Mouse (Mus musculus): Measurements from ENCODE around the gene Mpzl3.
A peak's percentile ranks its signal among the peaks of the same experiment; 100 is the strongest.

The Mpzl3 gene

GRCm38 (mm10) chr9:45042947-45043346 lies 12.0 kb upstream of the Mpzl3 start:
- no peak for DNase-seq (ENCODE audit: low spot score in 2 of 2)

GRCm38 (mm10) chr9:45046973-45047372 lies 8.0 kb upstream of the Mpzl3 start:
- no peak for DNase-seq (ENCODE audit: low spot score in 2 of 2)

GRCm38 (mm10) chr9:45048511-45048910 lies 6.5 kb upstream of the Mpzl3 start:
- no peak for DNase-seq (ENCODE audit: low spot score in 2 of 2)

GRCm38 (mm10) chr9:45049731-45050130 lies 5.3 kb upstream of the Mpzl3 start:
- no peak for DNase-seq (ENCODE audit: low spot score in 2 of 2)

- DNase-seq (ENCODE audit: low spot score in 2 of 2) = no peak
Measured at GRCm38 (mm10) chr9:45050301-45050700, 4.7 kb upstream of the Mpzl3 start.

- DNase-seq (ENCODE audit: low spot score in 2 of 2) = no peak
Measured at GRCm38 (mm10) chr9:45058304-45058940, 3.4 kb downstream of the Mpzl3 start.

- DNase-seq (ENCODE audit: low spot score in 2 of 2) = no peak
Measured at GRCm38 (mm10) chr9:45060151-45060550, 5.2 kb downstream of the Mpzl3 start.

GRCm38 (mm10) chr9:45062677-45063076 lies 7.7 kb downstream of the Mpzl3 start:
- no peak for DNase-seq (ENCODE audit: low spot score in 2 of 2)

- no peak for DNase-seq (ENCODE audit: low spot score in 2 of 2)
Measured at GRCm38 (mm10) chr9:45064421-45064820, 9.4 kb downstream of the Mpzl3 start.

- no peak for DNase-seq (ENCODE audit: low spot score in 2 of 2)
Measured at GRCm38 (mm10) chr9:45066735-45067134, 11.7 kb downstream of the Mpzl3 start.

- no peak for DNase-seq (ENCODE audit: low spot score in 2 of 2)
Measured at GRCm38 (mm10) chr9:45071800-45072199, 16.8 kb downstream of the Mpzl3 start.

GRCm38 (mm10) chr9:45077859-45078258 lies 22.9 kb downstream of the Mpzl3 start:
- no peak for DNase-seq (ENCODE audit: low spot score in 2 of 2)

GRCm38 (mm10) chr9:45079011-45079410 lies 24.0 kb downstream of the Mpzl3 start, which contains the start of gene Jaml:
Gene Jaml (plus strand): TSS chr9:45079183.
- peak; percentile 42 to 68 for DNase-seq (ENCODE audit: low spot score in 2 of 2)

- no peak for DNase-seq (ENCODE audit: low spot score in 2 of 2)
Measured at GRCm38 (mm10) chr9:45083132-45083531, 28.1 kb downstream of the Mpzl3 start.

- peak in 1 of 2 experiments; percentile 23 for DNase-seq (ENCODE audit: low spot score in 2 of 2)
Measured at GRCm38 (mm10) chr9:45084556-45084955, 29.6 kb downstream of the Mpzl3 start.

- no peak for DNase-seq (ENCODE audit: low spot score in 2 of 2)
Measured at GRCm38 (mm10) chr9:45085741-45086690, 31.0 kb downstream of the Mpzl3 start.

GRCm38 (mm10) chr9:45088040-45088439 lies 33.1 kb downstream of the Mpzl3 start:
- no peak for DNase-seq (ENCODE audit: low spot score in 2 of 2)

- DNase-seq (ENCODE audit: low spot score in 2 of 2) = no peak
Measured at GRCm38 (mm10) chr9:45090811-45091210, 35.8 kb downstream of the Mpzl3 start.

GRCm38 (mm10) chr9:45092641-45093040 lies 37.7 kb downstream of the Mpzl3 start:
- DNase-seq (ENCODE audit: low spot score in 2 of 2) = no peak

GRCm38 (mm10) chr9:45095149-45095937 lies 40.4 kb downstream of the Mpzl3 start:
- no peak for DNase-seq (ENCODE audit: low spot score in 2 of 2)

- DNase-seq (ENCODE audit: low spot score in 2 of 2) = no peak
Measured at GRCm38 (mm10) chr9:45097877-45098276, 42.9 kb downstream of the Mpzl3 start.

- no peak for DNase-seq (ENCODE audit: low spot score in 2 of 2)
Measured at GRCm38 (mm10) chr9:45098426-45098825, 43.4 kb downstream of the Mpzl3 start.
